Mouse (Mus musculus) liver, embryonic 14.5 days (tissue): ENCODE measurements around the gene Nrp1. TPM values are rescaled to one million over a fixed set of nuclear protein-coding genes. Genes with fewer than 3 reads are reported as not detected.

Experiments used
- ATAC-seq: fragments of 200-750 bp; cut with Nextera tagmentation; 2 replicates; pipeline ENCODE4 v1.8.0; 2017; ENCODE audit warnings: moderate number of reproducible peaks, mild to moderate bottlenecking, moderate library complexity; ENCODE audit not compliant: insufficient read depth
- DNase-seq, 3 experiments: peaks; one replicate each; pipeline ENCODE4 v3.0.0-alpha.2; 2012 to 2013; ENCODE audit warnings: low read depth in 3 of 3, low spot score in 3 of 3
- H3K27ac ChIP-seq: fragments of 300-500 bp; sonication (generic); 2 replicates; pipeline ENCODE4 v1.5.1; 2014; ENCODE audit warnings: moderate library complexity, mild to moderate bottlenecking, control low read depth, inconsistent platforms
- H3K27me3 ChIP-seq: fragments of 300-500 bp; sonication (generic); 2 replicates; pipeline ENCODE4 v1.6.1; 2014; ENCODE audit warnings: mild to moderate bottlenecking, low read length, moderate library complexity; ENCODE audit not compliant: control insufficient read depth, insufficient read depth
- H3K36me3 ChIP-seq: fragments of 300-500 bp; sonication (generic); replicated peaks from 2 replicates; pipeline ENCODE4 v1.6.1; 2014; ENCODE audit warnings: low read depth; ENCODE audit not compliant: control insufficient read depth, insufficient read depth
- H3K4me1 ChIP-seq, 2 experiments: fragments of 200-500 bp in 1 of 2; fragments of 300-500 bp in 1 of 2; sonication (generic) in 1 of 2; replicated peaks; 2 replicates each; pipeline ENCODE4 v1.6.1; 2012 to 2014; ENCODE audit warnings: antibody characterized with exemption in 1 of 2, inconsistent platforms in 1 of 2, low read length in 1 of 2; ENCODE audit not compliant: control insufficient read depth in 2 of 2, insufficient read depth in 2 of 2
- H3K4me2 ChIP-seq: fragments of 300-500 bp; sonication (generic); 2 replicates; pipeline ENCODE4 v1.6.1; 2014; ENCODE audit warnings: low read depth, mild to moderate bottlenecking, control low read depth, moderate library complexity
- H3K4me3 ChIP-seq, 2 experiments: fragments of 200-500 bp in 1 of 2; fragments of 300-500 bp in 1 of 2; sonication (generic) in 1 of 2; 2 replicates each; pipeline ENCODE4 v1.5.1; 2012 to 2014; ENCODE audit warnings: low read depth in 2 of 2, low read length in 2 of 2, mild to moderate bottlenecking in 2 of 2, control low read depth in 1 of 2, inconsistent platforms in 1 of 2, moderate library complexity in 1 of 2; ENCODE audit not compliant: insufficient read depth in 1 of 2
- H3K9ac ChIP-seq: fragments of 300-500 bp; sonication (generic); replicated peaks from 2 replicates; pipeline ENCODE4 v1.6.1; 2014; ENCODE audit warnings: mild to moderate bottlenecking, control low read depth, moderate library complexity
- H3K9me3 ChIP-seq: fragments of 300-500 bp; sonication (generic); 2 replicates; pipeline ENCODE4 v1.6.1; 2016; ENCODE audit warnings: low read length, mixed read lengths; ENCODE audit not compliant: control insufficient read depth
- CTCF ChIP-seq: IDR thresholded peaks from 2 replicates; pipeline ENCODE4 v1.5.1; 2016; ENCODE audit warnings: antibody characterized with exemption, low read depth, control low read depth
- EP300 ChIP-seq: IDR thresholded peaks from 2 replicates; pipeline ENCODE4 v1.6.1; 2016; ENCODE audit warnings: antibody characterized with exemption, low read depth
- WGBS: fragments of 180-500 bp; shearing (Covaris S2); extraction: QIAGEN DNeasy Blood & Tissue Kit; methylation state at CpG from one replicate; pipeline ENCODE4 v1.1.7; 2014; ENCODE audit not compliant: insufficient replicate concordance; 5-methylcytosine and 5-hydroxymethylcytosine counted together
- polyA plus RNA-seq, 2 experiments: library from polyadenylated mRNA; depleted of rRNA in 1 of 2; stranded (reverse) in 1 of 2; unstranded in 1 of 2; fragments of >200 nt; fragmentation: Nextera tagmentation in 1 of 2; extraction: Ambion mirVana in 1 of 2; gene quantifications; 2 replicates each; pipeline versions ENCODE4 v1.2.1 to v1.2.3; 2012 to 2014

Gene Nrp1
- polyA plus RNA-seq, 2 experiments, result 3.7 to 7.7 TPM

DNA sequence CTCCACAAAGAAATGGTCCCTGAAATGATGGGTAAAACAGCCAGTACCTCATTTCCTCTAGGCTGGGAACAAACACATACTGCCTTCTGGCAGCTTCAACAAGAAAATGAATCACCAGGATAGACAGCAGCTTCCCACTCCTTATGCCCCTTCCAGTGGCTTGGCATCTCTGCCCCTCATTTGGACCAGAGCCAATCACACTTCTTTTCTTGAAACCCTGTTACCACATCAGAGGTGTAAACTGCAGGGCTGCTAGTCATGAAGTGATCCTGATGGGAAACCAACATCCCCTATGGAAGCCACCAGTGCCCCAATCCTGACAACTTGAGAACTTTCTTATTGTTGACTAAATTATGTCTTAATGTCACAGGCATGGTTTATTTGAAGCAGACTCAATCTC is 150.3 kb downstream of the Nrp1 start:
- Histone ChIP-seq H3K9ac (no peak overlapping the region), H3K27me3 (no peaks in the 10 kb centered on the region), H3K36me3 (no peaks in the 10 kb centered on the region), H3K4me2 (no peak overlapping the region), H3K27ac (no peak overlapping the region), H3K4me1 (no peaks in the 10 kb centered on the region), H3K4me3 (no peak overlapping the region), H3K9me3 (no peaks in the 10 kb centered on the region)
- ATAC-seq (no peak), DNase-seq (no peak)
- TF ChIP-seq EP300, result no peak
- TF ChIP-seq CTCF, result no peak

DNA sequence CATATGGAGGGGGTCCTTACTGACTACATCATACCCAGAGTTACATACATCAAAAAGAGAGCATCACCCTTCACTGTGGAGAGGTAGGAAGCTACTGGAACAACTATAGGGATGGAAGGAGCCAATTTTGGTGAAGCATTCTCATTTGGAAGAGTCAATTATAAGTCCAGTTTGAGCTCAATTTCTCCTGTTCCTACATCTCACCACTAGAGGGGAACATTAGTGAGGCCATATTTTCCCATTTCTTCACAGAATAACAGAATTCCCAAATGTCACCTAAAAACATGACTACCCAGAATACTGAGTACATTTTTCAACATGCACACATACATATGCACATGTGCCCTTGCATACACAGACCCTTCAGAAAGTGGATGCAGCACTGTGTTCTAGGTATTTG is 152.6 kb downstream of the Nrp1 start:
- no peak for ATAC-seq

DNA sequence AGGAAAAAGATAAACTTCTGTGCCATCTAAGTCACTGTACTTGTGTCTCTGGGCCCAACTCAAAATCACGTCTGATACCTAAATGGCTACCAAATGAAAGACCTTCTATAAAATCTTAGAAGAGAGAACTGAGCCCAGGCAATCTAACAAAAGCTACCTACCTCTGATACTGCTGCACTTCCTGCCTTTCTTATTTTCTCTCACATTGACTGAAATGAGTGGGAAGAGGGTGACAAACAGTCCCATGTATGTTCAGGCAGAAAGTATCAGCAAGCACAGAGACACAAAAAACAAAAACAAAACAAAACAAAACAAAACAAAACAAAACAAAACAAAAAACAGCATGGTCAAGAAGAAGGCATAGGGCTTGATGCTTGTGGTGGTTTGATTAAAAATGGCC is 153.3 kb downstream of the Nrp1 start:
- TF ChIP-seq EP300, result no peak
- no peak for TF ChIP-seq CTCF

More for the DNA sequence above, 152.6 kb downstream of the Nrp1 start:
- no peak overlapping the region for H3K27ac ChIP-seq
- H3K4me2 ChIP-seq, result no peak overlapping the region
- TF ChIP-seq EP300 (no peak), CTCF (no peak)
- no peaks in the 10 kb centered on the region for H3K4me1 ChIP-seq
- no peak for DNase-seq
- H3K27me3 ChIP-seq, result no peaks in the 10 kb centered on the region
- H3K9ac ChIP-seq, result no peak overlapping the region
- H3K9me3 ChIP-seq, result no peaks in the 10 kb centered on the region
- no peaks in the 10 kb centered on the region for H3K36me3 ChIP-seq
- H3K4me3 ChIP-seq, result no peak overlapping the region

DNA sequence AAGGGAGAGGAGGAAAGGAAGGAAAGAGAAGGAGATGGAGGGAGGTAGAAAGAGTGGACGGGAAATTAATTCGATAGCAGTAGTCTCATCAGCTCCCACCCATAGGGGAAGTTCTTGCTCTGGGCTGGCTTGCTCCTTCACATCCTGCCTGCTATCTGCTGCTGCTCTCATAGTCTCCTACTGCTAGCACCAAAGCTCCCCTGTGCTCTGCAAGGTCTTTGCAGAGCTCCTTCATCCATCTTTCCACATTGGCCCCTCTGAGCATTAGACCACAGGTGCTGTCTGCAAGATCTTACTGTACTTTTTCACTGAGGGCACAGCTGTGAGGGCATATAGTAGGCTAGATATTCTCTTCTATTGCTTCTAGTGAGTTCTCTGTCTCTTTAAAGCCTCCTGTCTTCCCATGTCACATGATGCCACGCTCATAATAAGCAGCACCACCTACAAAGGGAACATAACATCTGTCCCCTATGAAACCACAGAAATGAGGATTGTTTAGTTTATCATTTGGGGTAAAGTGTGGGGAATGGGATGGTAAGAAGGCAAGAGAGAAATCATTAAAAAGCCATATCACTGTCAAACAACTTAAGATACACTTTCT is 158.5 kb downstream of the Nrp1 start:
- H3K9me3 ChIP-seq, result no peaks in the 10 kb centered on the region

More for the DNA sequence above, 153.3 kb downstream of the Nrp1 start:
- no peak overlapping the region for H3K4me3 ChIP-seq
- no peaks in the 10 kb centered on the region for H3K36me3 ChIP-seq
- no peak for DNase-seq
- no peak overlapping the region for H3K9ac ChIP-seq
- ATAC-seq, result no peak
- no peaks in the 10 kb centered on the region for H3K27me3 ChIP-seq
- WGBS, result 50% methylated on average over 1 of the region's 1 CpGs
- H3K9me3 ChIP-seq, result no peaks in the 10 kb centered on the region
- no peak overlapping the region for H3K27ac ChIP-seq
- no peaks in the 10 kb centered on the region for H3K4me1 ChIP-seq
- no peak overlapping the region for H3K4me2 ChIP-seq

DNA sequence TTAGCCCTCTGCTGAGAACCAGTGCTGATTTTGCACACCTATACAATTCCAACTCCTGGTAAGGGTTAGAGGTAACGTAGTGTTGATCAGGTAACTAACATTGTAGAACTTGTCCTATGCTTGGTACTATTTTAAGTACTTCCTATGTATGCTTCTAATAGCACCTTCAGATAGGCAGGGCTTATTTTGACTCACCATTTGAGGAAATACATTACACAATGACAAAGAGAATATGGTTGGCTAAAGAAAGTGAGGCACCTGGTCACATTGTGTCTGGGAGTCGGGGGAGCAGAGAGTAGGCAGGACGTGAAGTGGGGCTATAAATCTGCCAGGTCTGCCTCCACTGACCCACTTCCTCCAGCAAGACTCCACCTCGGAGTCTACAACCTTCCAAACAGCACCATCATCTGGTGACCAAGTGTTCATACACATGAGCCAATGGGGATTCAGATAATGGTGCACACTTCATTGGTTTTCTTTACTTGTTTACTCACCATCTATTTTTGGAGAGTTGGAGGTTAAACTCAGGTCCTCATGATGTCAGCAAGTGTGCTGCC is 159.2 kb downstream of the Nrp1 start:
- Histone ChIP-seq H3K9ac (no peak overlapping the region), H3K27me3 (no peaks in the 10 kb centered on the region), H3K9me3 (no peaks in the 10 kb centered on the region), H3K4me3 (no peak overlapping the region), H3K36me3 (no peaks in the 10 kb centered on the region), H3K4me2 (no peak overlapping the region), H3K27ac (no peak overlapping the region), H3K4me1 (no peaks in the 10 kb centered on the region)
- 25% methylated on average over 4 of the region's 4 CpGs for WGBS
- ATAC-seq (no peak), DNase-seq (no peak)
- TF ChIP-seq EP300 (no peak), CTCF (0 out of 2 replicates have a peak, but pooled peaks have one; percentile 12)

More for the DNA sequence above, 158.5 kb downstream of the Nrp1 start:
- Histone ChIP-seq H3K27ac (no peak overlapping the region), H3K4me3 (no peak overlapping the region), H3K4me2 (no peak overlapping the region), H3K9ac (no peak overlapping the region), H3K4me1 (no peaks in the 10 kb centered on the region), H3K27me3 (no peaks in the 10 kb centered on the region), H3K36me3 (no peaks in the 10 kb centered on the region)
- no peak for DNase-seq
- TF ChIP-seq EP300 (no peak), CTCF (no peak)
- no peak for ATAC-seq
- WGBS, result 44% methylated on average over 3 of the region's 3 CpGs
